Mouse (Mus musculus) small intestine, adult 2 months (tissue): Measurements from ENCODE around the gene Arl9. TPM values are rescaled to one million over a fixed set of nuclear protein-coding genes. Genes with fewer than 3 reads are reported as not detected.

Experiments used
- H3K27ac ChIP-seq: fragments of 200-500 bp; 2 replicates; pipeline ENCODE4 v1.5.1; 2012; ENCODE audit warnings: low read depth, low read length, control low read depth, inconsistent platforms; ENCODE audit not compliant: insufficient read depth
- H3K27me3 ChIP-seq: fragments of 200-500 bp; 2 replicates; pipeline ENCODE4 v1.6.1; 2012; ENCODE audit warnings: mild to moderate bottlenecking, moderate library complexity, low read length, inconsistent platforms; ENCODE audit not compliant: control insufficient read depth, insufficient read depth
- H3K36me3 ChIP-seq: fragments of 200-500 bp; 2 replicates; pipeline ENCODE4 v1.6.1; 2012; ENCODE audit warnings: mild to moderate bottlenecking, low read length, control low read depth, inconsistent platforms; ENCODE audit not compliant: control insufficient read depth, insufficient read depth
- H3K4me1 ChIP-seq: fragments of 200-500 bp; 2 replicates; pipeline ENCODE4 v1.6.1; 2012; ENCODE audit warnings: low read length, inconsistent platforms, mixed read lengths; ENCODE audit not compliant: control insufficient read depth, insufficient read depth, insufficient read length
- H3K4me3 ChIP-seq: fragments of 200-500 bp; 2 replicates; pipeline ENCODE4 v1.5.1; 2012; ENCODE audit warnings: low read depth, mild to moderate bottlenecking, control low read depth, inconsistent platforms, low read length, moderate library complexity
- CTCF ChIP-seq: fragments of 200-500 bp; IDR thresholded peaks from 2 replicates; pipeline ENCODE4 v1.5.1; 2012; ENCODE audit warnings: low read depth, mild to moderate bottlenecking, control low read depth, inconsistent platforms, low read length, moderate library complexity, mixed read lengths; ENCODE audit not compliant: insufficient replicate concordance, insufficient read length; ENCODE audit errors: extremely low read depth
- POLR2A ChIP-seq: fragments of 200-500 bp; IDR thresholded peaks from 2 replicates; pipeline ENCODE4 v1.6.1; 2012; ENCODE audit warnings: low read depth, mild to moderate bottlenecking, control low read depth, inconsistent platforms, low read length, moderate library complexity
- WGBS: fragments of 180-500 bp; shearing (Covaris S2); methylation state at CpG from one replicate; pipeline ENCODE4 v1.1.7; 2018; 5-methylcytosine and 5-hydroxymethylcytosine counted together
- polyA plus RNA-seq: library from polyadenylated mRNA; depleted of rRNA; stranded (reverse); fragments of >200 nt; gene quantifications from 2 replicates; pipeline ENCODE4 v1.2.3, GENCODE M21; 2012; rRNA removed

Gene Arl9
- polyA plus RNA-seq, 1 experiment, result not detected

- no peak overlapping the region for H3K4me3 ChIP-seq
- H3K27ac ChIP-seq, result no peak overlapping the region
- WGBS, result 97% methylated on average over 5 of the region's 5 CpGs
- no peaks in the 10 kb centered on the region for H3K4me1 ChIP-seq
- H3K36me3 ChIP-seq, result no peaks in the 10 kb centered on the region
- H3K27me3 ChIP-seq, result no peaks in the 10 kb centered on the region
- TF ChIP-seq CTCF, result no peak
- TF ChIP-seq POLR2A, result no peak
These were observed 48.8 kb downstream of the Arl9 start for GRCm38 (mm10) chr5:77052616-77053015.

- Histone ChIP-seq H3K4me1 (no peaks in the 10 kb centered on the region), H3K4me3 (no peak overlapping the region), H3K36me3 (no peaks in the 10 kb centered on the region), H3K27me3 (no peaks in the 10 kb centered on the region; the same call in 1 of the 2 replicates), H3K27ac (no peak overlapping the region)
- WGBS, result 74% methylated on average over 12 of the region's 12 CpGs
- no peak for TF ChIP-seq CTCF
- no peak for TF ChIP-seq POLR2A
These were observed 53.1 kb downstream of the Arl9 start for GRCm38 (mm10) chr5:77056881-77057440.

Other genes starting within 250 kb of the Arl9 start
- gene Aasdh, start 98.5 kb upstream of the Arl9 start, polyA plus RNA-seq, result 1.2 and 2.2 TPM in 2 replicates
- 5.9 and 6.1 TPM in 2 replicates for gene Paics, start 52.7 kb upstream of the Arl9 start, polyA plus RNA-seq
- 1.2 TPM in 2 replicates for gene Ppat, start 52.5 kb upstream of the Arl9 start, polyA plus RNA-seq
- 3.9 and 5.8 TPM in 2 replicates for gene Srp72, start 29.4 kb upstream of the Arl9 start, polyA plus RNA-seq
- gene Thegl, start 12.0 kb downstream of the Arl9 start, polyA plus RNA-seq, result 0.13 and 0.89 TPM in 2 replicates
- 72.0 and 80.7 TPM in 2 replicates for gene Hopx, start 111.1 kb downstream of the Arl9 start, polyA plus RNA-seq
- gene Spink2, start 207.4 kb downstream of the Arl9 start, polyA plus RNA-seq, result 0.25 TPM in 1 of 2 replicates, not detected in the other